Mouse (Mus musculus) heart, adult 9 months (tissue): Measurements from ENCODE around the gene Otop3.

ENCODE experiments used
- DNase-seq, 2 experiments: peaks; one replicate each; pipeline ENCODE4 v3.0.0; 2022; ENCODE audit warnings: low spot score in 2 of 2

The Otop3 gene

GRCm38 (mm10) chr11:115318245-115319027 lies 16.1 kb upstream of the Otop3 start:
- DNase-seq, result no peak

- DNase-seq, result no peak
Observed at GRCm38 (mm10) chr11:115319704-115320383, 14.7 kb upstream of the Otop3 start.

DNA sequence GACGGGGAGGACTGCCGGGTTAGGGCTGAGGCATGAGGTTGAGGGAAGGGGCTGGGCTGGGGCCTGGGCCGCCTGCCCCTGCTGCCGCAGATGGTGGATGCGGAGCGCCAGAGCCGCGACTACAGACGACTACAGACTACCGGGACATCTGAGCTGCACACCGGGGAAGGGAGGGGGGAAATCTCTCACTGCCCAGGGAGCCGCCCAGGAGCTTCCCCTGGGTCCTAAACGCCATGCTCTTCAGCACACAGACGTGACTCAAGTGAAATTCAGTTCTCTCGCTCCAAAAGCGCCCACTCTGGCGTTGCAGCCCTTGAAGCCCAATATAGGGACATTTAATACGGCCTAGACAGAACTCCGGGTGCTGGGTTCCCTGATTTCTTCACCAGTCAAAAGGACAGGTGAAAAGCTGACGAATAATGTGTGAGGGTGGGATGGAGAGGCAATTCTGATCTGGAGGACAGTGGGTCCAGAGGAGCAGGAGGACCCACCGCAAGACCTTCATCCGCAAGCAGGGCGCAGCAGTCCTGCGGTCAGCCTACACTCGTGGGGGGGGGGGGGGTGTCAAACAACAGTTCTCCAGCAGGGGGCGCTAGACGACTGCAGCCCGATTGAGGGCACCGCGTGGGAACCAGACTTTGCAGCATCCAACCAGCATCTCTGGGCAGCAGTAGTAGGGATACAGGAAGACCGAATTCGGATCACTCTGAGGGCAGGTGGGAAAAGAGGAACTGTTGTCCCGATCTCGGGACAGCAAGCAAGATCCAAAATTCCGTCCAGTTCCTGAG lies 12.4 kb upstream of the Otop3 start, which contains the start of gene Ush1g:
Gene Ush1g, minus strand, starts transcription at position 136 of the 788 bp plus-strand sequence.
- no peak for DNase-seq

DNA sequence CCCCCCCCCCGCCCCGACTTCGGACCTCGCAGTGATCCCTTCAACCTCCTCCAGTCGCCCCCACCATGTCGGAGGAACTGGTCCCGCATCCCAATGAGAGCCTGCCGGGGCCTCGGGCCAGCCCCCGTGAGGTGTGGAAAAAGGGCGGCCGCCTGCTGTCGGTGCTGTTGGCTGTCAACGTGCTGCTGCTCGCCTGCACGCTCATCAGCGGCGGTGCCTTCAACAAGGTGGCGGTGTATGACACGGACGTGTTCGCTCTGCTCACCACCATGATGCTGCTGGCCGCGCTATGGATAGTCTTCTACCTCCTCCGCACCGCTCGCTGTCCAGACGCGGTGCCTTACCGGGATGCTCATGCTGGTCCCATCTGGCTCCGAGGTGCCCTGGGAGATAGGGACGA lies 11.2 kb upstream of the Otop3 start:
- DNase-seq, result no peak

- no peak for DNase-seq
Observed at GRCm38 (mm10) chr11:115326730-115327129, 7.8 kb upstream of the Otop3 start.

GRCm38 (mm10) chr11:115329339-115329738 lies 5.2 kb upstream of the Otop3 start:
- DNase-seq, result no peak

GRCm38 (mm10) chr11:115335223-115335622 lies 692 bp downstream of the Otop3 start:
- DNase-seq, result no peak

DNA sequence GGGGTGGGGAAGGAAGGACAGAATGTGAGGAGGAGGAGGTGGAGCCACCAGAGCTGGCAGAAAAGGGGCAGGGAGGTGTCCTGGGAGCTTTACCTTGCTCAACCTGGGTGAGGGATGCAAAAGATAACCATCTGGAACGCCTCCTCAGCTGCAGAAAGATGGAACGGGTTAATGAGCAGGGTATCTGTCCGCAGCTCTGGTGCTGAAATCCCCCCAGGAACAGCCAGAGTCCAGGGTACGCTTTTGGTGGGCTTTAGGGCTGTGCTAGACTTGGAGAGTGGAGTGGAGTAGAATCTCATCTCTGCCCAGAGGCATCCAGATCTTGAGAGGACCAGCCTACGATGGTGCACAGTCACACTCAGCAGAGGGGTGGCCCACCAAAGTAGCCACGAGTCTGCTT lies 1.6 kb downstream of the Otop3 start:
- DNase-seq, result no peak

GRCm38 (mm10) chr11:115337350-115337749 lies 2.8 kb downstream of the Otop3 start:
- DNase-seq, result no peak

- DNase-seq, result no peak
Observed at GRCm38 (mm10) chr11:115337826-115338225, 3.3 kb downstream of the Otop3 start.

- DNase-seq, result no peak
Observed at GRCm38 (mm10) chr11:115341246-115341645, 6.7 kb downstream of the Otop3 start.

- DNase-seq, result no peak
Observed at GRCm38 (mm10) chr11:115341866-115342265, 7.3 kb downstream of the Otop3 start.

DNA sequence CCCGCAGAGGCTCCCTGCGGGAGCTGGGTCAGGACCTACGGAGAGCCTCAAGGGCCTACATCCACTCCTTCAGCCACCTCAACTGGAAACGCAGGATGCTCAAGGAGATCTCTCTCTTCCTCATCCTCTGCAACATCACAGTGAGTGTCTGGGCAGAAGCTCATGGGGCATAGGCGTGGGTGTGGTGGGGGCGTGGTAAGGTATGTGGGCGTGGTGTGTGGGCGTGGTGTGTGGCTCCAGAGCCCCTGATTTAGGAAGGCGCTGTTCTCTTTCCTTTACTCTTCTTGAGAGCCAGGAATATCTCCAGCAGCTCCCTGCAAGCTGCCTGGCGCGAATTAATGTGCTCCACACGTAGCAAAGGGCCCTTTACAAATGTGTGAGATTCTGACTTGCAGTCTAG lies 10.4 kb downstream of the Otop3 start:
- no peak for DNase-seq

- DNase-seq, result no peak
Observed at GRCm38 (mm10) chr11:115345515-115345914, 11.0 kb downstream of the Otop3 start.

DNA sequence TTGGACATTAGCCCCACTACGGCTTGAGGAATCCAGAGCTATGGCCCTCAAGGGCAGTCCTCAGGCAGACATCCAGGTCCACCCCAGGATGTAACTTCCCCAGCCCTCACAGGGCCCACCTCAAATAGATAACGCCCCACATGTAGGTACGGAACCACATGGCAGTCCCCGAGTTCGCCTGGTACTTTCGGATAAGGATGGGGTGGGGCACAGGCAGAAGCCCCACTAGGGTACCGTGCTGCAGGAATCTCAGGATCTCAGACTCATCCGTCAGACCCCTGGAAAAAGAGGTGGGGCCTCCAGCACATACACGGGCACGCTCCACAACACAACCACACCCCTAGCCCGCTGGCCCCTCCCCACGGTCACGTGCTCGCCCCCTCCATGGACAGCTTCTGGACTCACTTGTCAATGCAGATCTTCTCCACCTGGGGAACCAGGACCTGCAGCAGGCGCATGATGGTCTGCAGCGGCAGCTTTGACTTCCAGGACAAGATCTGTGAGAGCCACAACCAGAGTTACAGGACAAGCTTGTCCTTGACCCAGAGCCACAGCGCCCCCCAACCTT lies 14.2 kb downstream of the Otop3 start:
- no peak for DNase-seq

GRCm38 (mm10) chr11:115349976-115350375 lies 15.4 kb downstream of the Otop3 start:
- DNase-seq, result no peak

- DNase-seq, result no peak
Observed at GRCm38 (mm10) chr11:115353375-115353774, 18.8 kb downstream of the Otop3 start.

GRCm38 (mm10) chr11:115354183-115354582 lies 19.7 kb downstream of the Otop3 start:
- peak; percentile 25 to 47 for DNase-seq

- peak; percentile 49 to 68 for DNase-seq
Observed at GRCm38 (mm10) chr11:115358468-115358867, 23.9 kb downstream of the Otop3 start.

DNA sequence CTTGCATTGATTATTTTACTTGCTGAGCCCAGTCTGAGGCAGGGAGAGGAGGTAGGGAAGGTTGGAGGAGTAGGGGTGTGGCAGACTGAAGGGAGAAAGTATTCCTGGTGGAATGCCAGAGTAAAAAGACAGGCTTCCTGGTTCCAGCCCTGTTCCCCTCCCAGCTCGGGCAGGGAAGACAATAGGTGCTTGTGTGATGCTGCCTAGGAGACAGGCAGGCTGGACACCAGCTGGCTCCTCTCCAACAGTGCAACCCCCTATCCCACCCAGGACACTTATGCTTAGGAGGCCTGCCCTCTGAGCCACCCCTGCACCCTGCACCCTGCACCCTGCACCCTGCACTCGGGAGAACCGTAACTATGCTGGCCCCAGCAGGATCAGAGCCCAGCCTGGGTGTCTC lies 24.8 kb downstream of the Otop3 start:
- no peak for DNase-seq

DNA sequence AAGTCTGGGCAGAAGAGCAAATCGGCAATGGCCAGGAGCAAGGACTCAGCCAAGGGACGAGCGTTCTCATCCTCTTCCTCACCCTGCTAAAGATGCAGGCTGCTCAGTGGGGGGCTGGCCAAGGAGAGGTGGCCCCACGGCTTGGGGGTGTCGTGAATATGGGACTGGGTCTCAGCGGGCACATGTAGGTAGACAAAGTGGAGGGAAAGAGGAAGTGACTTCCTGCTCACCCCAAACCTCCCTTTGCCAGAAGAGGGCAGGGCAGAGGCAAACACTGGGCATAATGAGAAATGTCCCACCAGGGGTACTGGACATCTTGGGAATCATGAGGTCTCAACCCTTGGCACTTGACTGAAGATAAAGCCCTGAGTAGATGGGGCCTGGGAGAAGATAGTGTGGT lies 25.2 kb downstream of the Otop3 start:
- DNase-seq, result no peak

GRCm38 (mm10) chr11:115364136-115364535 lies 29.6 kb downstream of the Otop3 start:
- no peak for DNase-seq
